In genomic region chr9:116298791-116299190, GRCm38 (mm10) we compare ENCODE assay signal across 23 mouse cellular contexts.
DNase-seq lines count a peak whose midpoint lies in the region; ATAC-seq lines count a peak whose summit lies in the region.
"Had no signal": no experiment of that assay in that cellular context is flagged by ENCODE, and none has a peak within 500 bp of the region (broad histone marks: within the 10 kb centered on the region; RNA-seq: fewer than 3 reads in every experiment).

No protein-coding gene starts in this region.

- no peak overlapping the region for H3K27ac ChIP-seq in forebrain, embryonic 11.5 days (ENCODE audit: low read depth, low read length)
- no peak overlapping the region for H3K27ac ChIP-seq in forebrain, embryonic 15.5 days (replicated peaks)
- H3K27ac ChIP-seq in hindbrain, embryonic 12.5 days: peak overlapping the region; percentile 58; the same call in 1 of the 2 replicates
- no peak overlapping the region for H3K27ac ChIP-seq in hindbrain, embryonic 16.5 days (ENCODE audit: low read depth, low read length)
- H3K27ac ChIP-seq: embryonic facial prominence, embryonic 15.5 days; forebrain, embryonic 10.5 days; gastrocnemius, adult 2 months; heart, embryonic 13.5 days had no signal

- DNase-seq in forebrain, embryonic 11.5 days (ENCODE audit: low spot score): no peak
- DNase-seq in embryo, embryonic 10.5 days (ENCODE audit: low spot score): peak; percentile 46
- peak; percentile 47 for DNase-seq in mesoderm, embryonic 11.5 days (ENCODE audit: low read depth, low spot score)
- DNase-seq in cerebellum, adult 8-10 months: no peak
- DNase-seq in cerebellum, adult 18-20 months: no peak
- DNase-seq: adrenal gland, postnatal 10 days; B cell, adult 2 months; cerebellum, adult 11-12 months; cerebellum, postnatal 10 days; gastrocnemius, adult 2 months; gastrocnemius, postnatal 25 days; heart, postnatal 4 days; kidney, adult 2 months had no signal

- no peaks in the 10 kb centered on the region for H3K36me3 ChIP-seq in forebrain, embryonic 11.5 days (ENCODE audit: control insufficient read depth, insufficient read depth, low read length)
- H3K36me3 ChIP-seq in forebrain, embryonic 15.5 days: no peaks in the 10 kb centered on the region
- H3K36me3 ChIP-seq in hindbrain, embryonic 12.5 days: no peaks in the 10 kb centered on the region
- no peaks in the 10 kb centered on the region for H3K36me3 ChIP-seq in hindbrain, embryonic 16.5 days (ENCODE audit: control insufficient read depth, insufficient read depth, low read length)
- H3K36me3 ChIP-seq: embryonic facial prominence, embryonic 15.5 days; forebrain, embryonic 10.5 days; G1E; heart, embryonic 13.5 days had no signal

- no peak overlapping the region for H3K4me2 ChIP-seq in forebrain, embryonic 11.5 days (ENCODE audit: low read depth, low read length, severe bottlenecking)
- no peak overlapping the region for H3K4me2 ChIP-seq in forebrain, embryonic 15.5 days (replicated peaks)
- H3K4me2 ChIP-seq in hindbrain, embryonic 12.5 days (replicated peaks): no peak overlapping the region
- H3K4me2 ChIP-seq in hindbrain, embryonic 16.5 days (ENCODE audit: low read length): no peak overlapping the region
- H3K4me2 ChIP-seq: embryonic facial prominence, embryonic 15.5 days; heart, embryonic 13.5 days had no signal

- no peaks in the 10 kb centered on the region for H3K9me3 ChIP-seq in forebrain, embryonic 11.5 days (ENCODE audit: control insufficient read depth, low read length)
- no peaks in the 10 kb centered on the region for H3K9me3 ChIP-seq in forebrain, embryonic 15.5 days
- no peaks in the 10 kb centered on the region for H3K9me3 ChIP-seq in hindbrain, embryonic 12.5 days (replicated peaks)
- H3K9me3 ChIP-seq in hindbrain, embryonic 16.5 days (ENCODE audit: control insufficient read depth, low read length): no peaks in the 10 kb centered on the region
- H3K9me3 ChIP-seq: embryonic facial prominence, embryonic 15.5 days; forebrain, embryonic 10.5 days; heart, embryonic 13.5 days had no signal

- no peaks in the 10 kb centered on the region for H3K4me1 ChIP-seq in forebrain, embryonic 11.5 days (replicated peaks; ENCODE audit: control insufficient read depth, insufficient read depth, low read length)
- no peaks in the 10 kb centered on the region for H3K4me1 ChIP-seq in forebrain, embryonic 15.5 days
- H3K4me1 ChIP-seq in hindbrain, embryonic 12.5 days: no peaks in the 10 kb centered on the region
- no peaks in the 10 kb centered on the region for H3K4me1 ChIP-seq in hindbrain, embryonic 16.5 days (ENCODE audit: control insufficient read depth, insufficient read depth, low read depth, low read length)
- H3K4me1 ChIP-seq: embryonic facial prominence, embryonic 15.5 days had no signal

- no peak overlapping the region for H3K4me3 ChIP-seq in forebrain, embryonic 11.5 days (ENCODE audit: low read depth, low read length)
- H3K4me3 ChIP-seq in forebrain, embryonic 15.5 days: no peak overlapping the region
- no peak overlapping the region for H3K4me3 ChIP-seq in hindbrain, embryonic 12.5 days
- no peak overlapping the region for H3K4me3 ChIP-seq in hindbrain, embryonic 16.5 days (ENCODE audit: low read length)
- H3K4me3 ChIP-seq: embryonic facial prominence, embryonic 15.5 days; erythroblast, embryonic 14.5 days; forebrain, embryonic 10.5 days; gastrocnemius, adult 2 months; heart, embryonic 13.5 days had no signal

- H3K27me3 ChIP-seq in forebrain, embryonic 11.5 days (ENCODE audit: control insufficient read depth, insufficient read depth, low read length): no peaks in the 10 kb centered on the region; the same call in 1 of the 2 replicates
- H3K27me3 ChIP-seq in forebrain, embryonic 15.5 days: no peaks in the 10 kb centered on the region
- no peaks in the 10 kb centered on the region for H3K27me3 ChIP-seq in hindbrain, embryonic 12.5 days
- no peaks in the 10 kb centered on the region for H3K27me3 ChIP-seq in hindbrain, embryonic 16.5 days (replicated peaks; ENCODE audit: control insufficient read depth, insufficient read depth, low read length)
- H3K27me3 ChIP-seq: embryonic facial prominence, embryonic 15.5 days; heart, embryonic 13.5 days had no signal

- no peak overlapping the region for H3K9ac ChIP-seq in forebrain, embryonic 11.5 days (ENCODE audit: low read length)
- no peak overlapping the region for H3K9ac ChIP-seq in forebrain, embryonic 15.5 days (replicated peaks)
- H3K9ac ChIP-seq in hindbrain, embryonic 12.5 days: no peak overlapping the region
- no peak overlapping the region for H3K9ac ChIP-seq in hindbrain, embryonic 16.5 days (ENCODE audit: low read depth, low read length)
- H3K9ac ChIP-seq: embryonic facial prominence, embryonic 15.5 days; heart, embryonic 13.5 days had no signal

- ATAC-seq in forebrain, embryonic 11.5 days (replicated peaks; ENCODE audit: low FRiP score): peak; percentile 39; the same call in 1 of the 2 replicates
- no peak for ATAC-seq in forebrain, embryonic 15.5 days (replicated peaks)
- peak; percentile 78 for ATAC-seq in hindbrain, embryonic 12.5 days (ENCODE audit: low FRiP score)
- ATAC-seq in hindbrain, embryonic 16.5 days: no peak
- ATAC-seq: CD4-positive, CD25-positive, alpha-beta regulatory T cell, adult 4 months; intestine, embryonic 16.5 days had no signal

- WGBS in forebrain, embryonic 11.5 days: 23% methylated on average over 4 of the region's 4 CpGs
- WGBS in forebrain, embryonic 15.5 days: 8% methylated on average over 4 of the region's 4 CpGs
- 29% methylated on average over 4 of the region's 4 CpGs for WGBS in hindbrain, embryonic 12.5 days
- WGBS in hindbrain, embryonic 16.5 days: 19% methylated on average over 4 of the region's 4 CpGs

Comparison
In these comparisons a context has a peak if more than half of its experiments do, and no peak if none do; other contexts are left out.
1. ATAC-seq: peak in forebrain, embryonic 11.5 days (single experiment) and hindbrain, embryonic 12.5 days (single experiment); none in forebrain, embryonic 15.5 days (single experiment) and hindbrain, embryonic 16.5 days (single experiment).
2. DNase-seq: peak in embryo, embryonic 10.5 days (single experiment) and mesoderm, embryonic 11.5 days (single experiment); none in forebrain, embryonic 11.5 days (single experiment), cerebellum, adult 8-10 months (single experiment) and cerebellum, adult 18-20 months (0 of 2).